Mouse (Mus musculus) hindbrain, embryonic 11.5 days (tissue): ENCODE results near the gene Trim28. TPM values are rescaled to one million over a fixed set of nuclear protein-coding genes. Genes with fewer than 3 reads are reported as not detected.
A peak's percentile ranks its signal among the peaks of the same experiment; 100 is the strongest.

Experiments used
- ATAC-seq: fragments of 200-750 bp; cut with Nextera tagmentation; 2 replicates; pipeline ENCODE4 v1.8.0; 2017; ENCODE audit warnings: mild to moderate bottlenecking, moderate TSS enrichment, moderate library complexity; ENCODE audit not compliant: low FRiP score
- DNase-seq: peaks from one replicate; pipeline ENCODE4 v3.0.0-alpha.2; 2015; ENCODE audit warnings: low spot score
- H3K27ac ChIP-seq: fragments of 300-500 bp; sonication (generic); 2 replicates; pipeline ENCODE4 v1.5.1; 2014; ENCODE audit warnings: mild to moderate bottlenecking, low read depth, low read length
- H3K27me3 ChIP-seq: fragments of 300-500 bp; sonication (generic); 2 replicates; pipeline ENCODE4 v1.6.1; 2014; ENCODE audit warnings: mild to moderate bottlenecking, low read length, moderate library complexity, mixed read lengths; ENCODE audit not compliant: control insufficient read depth, insufficient read depth
- H3K36me3 ChIP-seq: fragments of 300-500 bp; sonication (generic); 2 replicates; pipeline ENCODE4 v1.6.1; 2014; ENCODE audit warnings: mild to moderate bottlenecking, low read length, moderate library complexity, mixed read lengths; ENCODE audit not compliant: control insufficient read depth, insufficient read depth
- H3K4me1 ChIP-seq: fragments of 300-500 bp; sonication (generic); replicated peaks from 2 replicates; pipeline ENCODE4 v1.6.1; 2014; ENCODE audit warnings: low read length, mixed read lengths; ENCODE audit not compliant: control insufficient read depth, insufficient read depth
- H3K4me2 ChIP-seq: fragments of 300-500 bp; sonication (generic); replicated peaks from 2 replicates; pipeline ENCODE4 v1.6.1; 2014; ENCODE audit warnings: mild to moderate bottlenecking, low read depth, low read length
- H3K4me3 ChIP-seq: fragments of 300-500 bp; sonication (generic); 2 replicates; pipeline ENCODE4 v1.5.1; 2014; ENCODE audit warnings: low read depth, low read length
- H3K9ac ChIP-seq: fragments of 300-500 bp; sonication (generic); 2 replicates; pipeline ENCODE4 v1.6.1; 2014; ENCODE audit warnings: low read depth, low read length
- H3K9me3 ChIP-seq: fragments of 300-500 bp; sonication (generic); 2 replicates; pipeline ENCODE4 v1.6.1; 2016; ENCODE audit warnings: low read length; ENCODE audit not compliant: control insufficient read depth
- WGBS: fragments of 180-500 bp; shearing (Covaris S2); extraction: QIAGEN DNeasy Blood & Tissue Kit; methylation state at CpG from one replicate; pipeline ENCODE4 v1.1.7; 2014; 5-methylcytosine and 5-hydroxymethylcytosine counted together
- polyA plus RNA-seq: library from polyadenylated mRNA; unstranded; fragments of >200 nt; fragmentation: Nextera tagmentation; extraction: Ambion mirVana; gene quantifications from 2 replicates; pipeline ENCODE4 v1.2.1, GENCODE M21; 2014

Gene Trim28
- polyA plus RNA-seq, 1 experiment from 2014 or later, result 438 TPM

GRCm38 (mm10) chr7:13039181-13039580 lies 40.3 kb downstream of the Trim28 start:
- ATAC-seq, result no peak
- peak overlapping the region; percentile 87; the same call in 1 of the 2 replicates for H3K9ac ChIP-seq
- 0 out of 2 replicates have a peak, but pooled peaks cover 2% of the 10 kb centered on the region for H3K36me3 ChIP-seq
- peaks cover 11% of the 10 kb centered on the region for H3K4me1 ChIP-seq
- H3K27ac ChIP-seq, result no peak overlapping the region
- H3K27me3 ChIP-seq, result peaks cover 25% of the 10 kb centered on the region
- H3K4me2 ChIP-seq, result no peak overlapping the region; the same call in 1 of the 2 replicates
- no peak for DNase-seq
- WGBS, result 83% methylated on average over 1 of the region's 1 CpGs
- peak overlapping the region; percentile 68; the same call in 1 of the 2 replicates for H3K4me3 ChIP-seq
- no peaks in the 10 kb centered on the region for H3K9me3 ChIP-seq

GRCm38 (mm10) chr7:13041256-13041655 lies 42.3 kb downstream of the Trim28 start:
- peaks cover 14% of the 10 kb centered on the region for H3K4me1 ChIP-seq
- 60% methylated on average over 1 of the region's 1 CpGs for WGBS
- H3K36me3 ChIP-seq, result no peaks in the 10 kb centered on the region
- no peaks in the 10 kb centered on the region for H3K9me3 ChIP-seq
- H3K9ac ChIP-seq, result no peak overlapping the region
- ATAC-seq, result no peak
- DNase-seq, result no peak
- peaks cover 35% of the 10 kb centered on the region for H3K27me3 ChIP-seq
- no peak overlapping the region for H3K27ac ChIP-seq
- H3K4me2 ChIP-seq, result no peak overlapping the region
- H3K4me3 ChIP-seq, result no peak overlapping the region

- no peak overlapping the region for H3K9ac ChIP-seq
- DNase-seq (no peak), ATAC-seq (no peak)
- no peaks in the 10 kb centered on the region for H3K9me3 ChIP-seq
- H3K36me3 ChIP-seq, result no peaks in the 10 kb centered on the region
- no peak overlapping the region for H3K4me3 ChIP-seq
- no peak overlapping the region for H3K27ac ChIP-seq
- peaks cover 35% of the 10 kb centered on the region for H3K27me3 ChIP-seq
- WGBS, result 78% methylated on average over 6 of the region's 6 CpGs
- peaks cover 10% of the 10 kb centered on the region; the same call in 1 of the 2 replicates for H3K4me1 ChIP-seq
- H3K4me2 ChIP-seq, result no peak overlapping the region
These were observed 43.6 kb downstream of the Trim28 start for GRCm38 (mm10) chr7:13042511-13042910.

GRCm38 (mm10) chr7:13043120-13043444 lies 44.2 kb downstream of the Trim28 start:
- Histone ChIP-seq H3K9me3 (no peaks in the 10 kb centered on the region), H3K4me2 (peak overlapping the region; percentile 92; the same call in 1 of the 2 replicates), H3K36me3 (no peaks in the 10 kb centered on the region), H3K27me3 (peaks cover 35% of the 10 kb centered on the region), H3K4me3 (peak overlapping the region; percentile 40), H3K4me1 (peaks cover 10% of the 10 kb centered on the region; the same call in 1 of the 2 replicates), H3K9ac (no peak overlapping the region), H3K27ac (no peak overlapping the region)
- ATAC-seq (no peak), DNase-seq (no peak)
- 38% methylated on average over 16 of the region's 16 CpGs for WGBS

GRCm38 (mm10) chr7:13043445-13044253 lies 44.7 kb downstream of the Trim28 start:
- H3K27me3 ChIP-seq, result peaks cover 35% of the 10 kb centered on the region
- H3K4me1 ChIP-seq, result peaks cover 10% of the 10 kb centered on the region; the same call in 1 of the 2 replicates
- H3K4me2 ChIP-seq, result peak overlapping the region; percentile 92
- no peak overlapping the region for H3K27ac ChIP-seq
- H3K4me3 ChIP-seq, result peak overlapping the region; percentile 40
- ATAC-seq (peak; percentile 44), DNase-seq (peak; percentile 62)
- peak overlapping the region; percentile 66 for H3K9ac ChIP-seq
- no peaks in the 10 kb centered on the region for H3K9me3 ChIP-seq
- 6% methylated on average over 85 of the region's 88 CpGs for WGBS
- H3K36me3 ChIP-seq, result no peaks in the 10 kb centered on the region

GRCm38 (mm10) chr7:13044254-13044625 lies 45.3 kb downstream of the Trim28 start:
- H3K27ac ChIP-seq, result no peak overlapping the region
- peak; percentile 15; the same call in 1 of the 2 replicates for ATAC-seq

GRCm38 (mm10) chr7:13046084-13046483 lies 47.2 kb downstream of the Trim28 start:
- H3K4me2 ChIP-seq, result no peak overlapping the region
- 13% methylated on average over 2 of the region's 2 CpGs for WGBS
- no peak overlapping the region for H3K4me3 ChIP-seq
- peaks cover 8% of the 10 kb centered on the region; the same call in 1 of the 2 replicates for H3K4me1 ChIP-seq
- no peaks in the 10 kb centered on the region for H3K9me3 ChIP-seq
- H3K36me3 ChIP-seq, result no peaks in the 10 kb centered on the region
- ATAC-seq (peak; percentile 64), DNase-seq (peak; percentile 76)
- H3K27me3 ChIP-seq, result peaks cover 35% of the 10 kb centered on the region
- no peak overlapping the region for H3K9ac ChIP-seq
- H3K27ac ChIP-seq, result no peak overlapping the region

More at GRCm38 (mm10) chr7:13044254-13044625, 45.3 kb downstream of the Trim28 start:
- Histone ChIP-seq H3K4me3 (peak overlapping the region; percentile 40), H3K4me2 (peak overlapping the region; percentile 92), H3K4me1 (peaks cover 8% of the 10 kb centered on the region; the same call in 1 of the 2 replicates), H3K9ac (peak overlapping the region; percentile 66), H3K27me3 (peaks cover 35% of the 10 kb centered on the region), H3K9me3 (no peaks in the 10 kb centered on the region), H3K36me3 (no peaks in the 10 kb centered on the region)
- no peak for DNase-seq
- WGBS, result 4% methylated on average over 23 of the region's 23 CpGs

- DNase-seq, result no peak
- 89% methylated on average over 13 of the region's 13 CpGs for WGBS
- Histone ChIP-seq H3K4me2 (no peak overlapping the region), H3K9ac (no peak overlapping the region), H3K36me3 (no peaks in the 10 kb centered on the region), H3K27me3 (no peaks in the 10 kb centered on the region), H3K27ac (no peak overlapping the region), H3K9me3 (no peaks in the 10 kb centered on the region), H3K4me3 (no peak overlapping the region), H3K4me1 (no peaks in the 10 kb centered on the region)
- no peak for ATAC-seq
These were observed 54.1 kb downstream of the Trim28 start for GRCm38 (mm10) chr7:13053001-13053400.

GRCm38 (mm10) chr7:13053501-13053900 lies 54.6 kb downstream of the Trim28 start:
- H3K9ac ChIP-seq, result no peak overlapping the region
- WGBS, result 91% methylated on average over 2 of the region's 2 CpGs
- no peak overlapping the region for H3K27ac ChIP-seq
- DNase-seq (no peak), ATAC-seq (no peak)
- peak overlapping the region; percentile 41 for H3K4me2 ChIP-seq
- H3K27me3 ChIP-seq, result no peaks in the 10 kb centered on the region
- H3K9me3 ChIP-seq, result no peaks in the 10 kb centered on the region
- no peaks in the 10 kb centered on the region for H3K4me1 ChIP-seq
- no peaks in the 10 kb centered on the region for H3K36me3 ChIP-seq
- H3K4me3 ChIP-seq, result peak overlapping the region; percentile 45
